Mouse (Mus musculus) bone marrow macrophage, adult 2 months (primary cell): ENCODE measurements around the gene Rab3a.

Source experiments
- CTCF ChIP-seq: IDR thresholded peaks from 2 replicates; pipeline ENCODE4 v1.5.1; 2012; ENCODE audit warnings: low read depth, mild to moderate bottlenecking, low read length, moderate library complexity
- POLR2A ChIP-seq: IDR thresholded peaks from 2 replicates; pipeline ENCODE4 v1.6.1; 2012; ENCODE audit warnings: mild to moderate bottlenecking, low read depth, low read length, borderline replicate concordance

DNA sequence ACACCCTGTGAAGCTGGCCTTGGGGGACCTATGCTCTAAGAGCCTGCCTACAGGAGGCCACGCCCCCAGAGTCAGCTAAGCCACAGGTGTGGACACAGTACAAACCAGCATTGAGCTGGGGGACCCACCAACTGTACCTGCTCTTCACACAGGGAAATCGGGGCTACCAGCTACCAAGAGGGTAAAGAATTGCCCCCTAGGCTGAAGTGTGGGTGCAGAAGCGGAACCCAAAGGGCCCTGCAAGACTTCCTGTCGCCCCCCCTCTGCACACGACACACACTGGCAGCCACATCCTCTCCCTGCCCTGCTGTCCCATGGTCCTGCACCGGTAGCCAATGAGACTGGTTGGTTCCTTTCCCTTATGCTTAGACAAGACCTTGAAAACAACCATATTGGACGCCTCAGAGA is 36.8 kb downstream of the Rab3a start:
- no peak for TF ChIP-seq CTCF
- TF ChIP-seq POLR2A = no peak
